Mouse (Mus musculus) megakaryocyte-erythroid progenitor cell, adult 5-6 weeks (primary cell): ENCODE data around the gene Ralgapb. TPM values are rescaled to one million over a fixed set of nuclear protein-coding genes. Genes with fewer than 3 reads are reported as not detected.
A peak's percentile ranks its signal among the peaks of the same experiment; 100 is the strongest.
"Not testable (repeated sequence)": the region's sequence is repeated elsewhere in the genome, so short reads cannot be mapped to it uniquely, and the experiment has no call there.

Experiments
- ATAC-seq: replicated peaks from 2 replicates; pipeline ENCODE4 v1.8.0; 2016; ENCODE audit warnings: mild to moderate bottlenecking, inconsistent platforms; ENCODE audit not compliant: severe bottlenecking, poor library complexity, low FRiP score, low TSS enrichment
- total RNA-seq, 2 experiments: library from RNA; stranded (forward) in 1 of 2; stranded (reverse) in 1 of 2; fragments of 200-1000, 215-1000 nt in 1 of 2; fragments of >200 nt in 1 of 2; fragmentation: Nextera tagmentation in 1 of 2; gene quantifications; 2 replicates each; pipeline ENCODE4 v1.2.3; 2014 to 2017

Gene Ralgapb
- total RNA-seq, 2 experiments from 2014 or later = 32.2 to 32.6 TPM

DNA sequence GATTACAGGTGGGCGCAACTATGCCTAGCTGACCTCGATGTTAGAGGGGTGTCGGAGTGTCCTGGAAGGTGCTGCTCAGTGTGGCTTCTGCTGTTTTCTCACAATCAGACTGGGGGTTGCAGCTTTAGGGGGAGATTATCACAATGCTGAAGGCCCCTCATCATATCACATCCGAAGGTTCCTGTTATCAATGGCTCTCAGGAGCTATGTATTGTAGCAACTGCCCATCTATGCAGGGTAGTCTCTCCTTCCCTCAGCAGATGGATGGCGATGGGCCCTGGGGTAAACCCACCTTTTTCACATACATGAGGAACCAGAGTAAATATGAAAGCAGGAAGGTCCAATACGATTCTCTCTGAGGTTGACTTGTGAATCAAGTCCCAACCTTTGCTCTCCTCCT is 13.3 kb upstream of the Ralgapb start:
- ATAC-seq = no peak

DNA sequence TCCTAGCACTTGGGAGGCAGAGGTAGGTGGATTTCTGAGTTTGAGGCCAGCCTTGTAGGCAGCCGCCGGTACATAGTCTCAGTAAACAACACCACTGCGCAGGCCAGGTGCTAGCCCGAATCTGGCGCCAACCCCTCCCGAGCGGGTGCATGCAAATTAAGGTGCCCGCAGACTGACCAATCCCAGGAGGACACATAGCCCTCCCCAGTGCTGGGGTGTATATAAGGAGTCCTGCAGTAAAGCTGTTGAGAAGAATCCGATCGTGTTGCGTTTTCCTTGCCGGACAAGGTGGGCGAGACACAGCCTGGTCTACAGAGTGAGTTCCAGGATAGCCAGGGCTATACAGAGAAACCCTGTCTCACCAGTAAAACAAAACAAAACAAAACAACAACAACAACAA is 12.5 kb upstream of the Ralgapb start:
- not testable (repeated sequence) for ATAC-seq

DNA sequence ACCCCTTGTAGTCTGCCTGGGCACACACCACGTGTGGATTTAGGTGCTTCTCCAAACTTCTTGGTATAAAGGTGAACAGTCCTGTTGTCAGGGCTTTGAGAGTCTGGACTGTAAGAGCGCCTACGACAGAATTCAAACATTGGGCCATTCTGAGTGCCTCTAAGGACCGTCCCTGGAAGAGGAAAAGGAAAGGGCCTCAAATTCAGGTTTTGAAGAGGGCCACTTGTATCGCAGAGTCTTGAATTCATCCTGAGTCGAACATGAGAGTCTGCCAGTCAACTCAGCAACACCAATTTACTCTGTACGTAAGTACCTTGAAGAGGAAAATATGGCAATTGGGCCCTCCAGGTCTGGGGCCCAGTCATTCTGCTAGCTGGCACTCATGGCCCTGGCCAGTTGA is 6.7 kb upstream of the Ralgapb start:
- no peak for ATAC-seq

DNA sequence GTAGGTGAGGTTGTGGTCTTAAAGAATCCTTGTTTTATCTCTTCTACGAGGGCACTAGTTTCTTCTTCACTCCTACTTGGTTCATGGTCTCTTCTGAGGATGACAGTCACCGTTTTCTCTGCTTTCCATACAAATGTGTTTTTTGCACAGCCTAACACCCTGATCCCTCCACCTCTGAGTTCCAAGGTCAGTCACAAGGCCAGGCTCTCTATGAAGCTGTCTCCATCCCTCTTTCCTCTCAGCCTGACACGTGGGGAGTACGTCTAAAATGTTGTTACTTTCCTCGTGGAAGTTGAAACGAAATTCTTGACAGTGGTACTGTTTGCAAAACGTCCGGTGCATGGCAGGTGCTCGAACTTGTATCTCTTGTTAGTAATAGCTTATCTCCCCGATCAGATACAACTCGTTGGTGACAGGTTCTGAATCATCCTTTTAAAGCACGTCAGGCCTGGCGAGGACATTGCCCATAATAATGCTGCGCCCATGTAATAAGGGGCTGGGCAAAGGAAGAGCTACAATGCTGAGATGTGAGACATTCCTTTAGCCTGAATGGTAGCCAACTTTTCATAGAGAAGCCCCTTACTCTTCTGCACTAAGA is 552 bp upstream of the Ralgapb start:
- no peak; the same call in 1 of the 2 replicates for ATAC-seq

DNA sequence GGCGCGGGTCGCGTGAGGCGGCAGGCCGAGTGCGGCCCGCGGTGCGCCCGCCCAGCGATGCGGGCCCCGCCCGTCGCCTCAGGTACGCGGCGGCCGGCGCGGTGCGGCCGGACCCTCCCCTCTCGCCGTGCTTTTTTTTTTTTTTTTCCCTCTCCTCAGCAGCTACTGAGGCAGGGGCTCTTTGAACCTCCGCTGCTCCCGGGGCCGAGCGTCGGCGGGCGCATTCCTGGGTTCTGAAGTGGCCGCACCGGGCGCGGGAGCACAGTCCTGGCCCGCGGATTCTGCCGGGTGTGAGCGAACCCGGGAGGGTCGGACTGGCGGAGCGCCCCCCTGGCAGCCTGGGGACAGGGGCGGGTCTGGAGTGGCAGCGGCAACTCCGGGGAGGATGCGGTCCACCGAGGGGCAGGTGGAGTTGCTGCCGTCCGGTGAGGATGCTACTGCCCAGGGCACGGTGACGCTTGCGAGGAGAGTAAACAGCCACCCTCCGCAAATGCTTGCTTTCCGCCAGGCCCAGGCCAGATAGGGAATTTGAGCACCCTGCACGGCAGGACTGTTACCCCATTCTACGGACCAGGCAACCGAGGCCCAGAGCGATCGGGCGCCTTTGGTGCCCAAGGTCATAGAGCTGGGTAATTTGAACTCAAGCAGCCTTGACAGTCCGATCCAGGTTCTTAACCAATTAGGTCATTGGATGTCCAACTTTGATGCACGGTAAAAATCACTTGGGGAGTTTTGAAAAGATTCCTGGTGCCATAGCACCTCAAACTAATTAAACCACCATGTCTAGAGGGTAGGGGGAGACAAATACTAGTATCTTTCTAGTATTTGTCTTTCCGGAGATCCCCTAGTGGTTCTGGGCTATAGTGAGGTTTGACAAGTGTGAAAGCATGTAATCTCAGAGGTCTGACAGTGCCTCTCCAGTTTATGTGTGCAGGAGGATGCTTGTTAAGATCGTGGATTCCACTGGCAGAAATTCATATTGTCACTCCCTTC is 670 bp downstream of the Ralgapb start:
- peak; percentile 38 for ATAC-seq

DNA sequence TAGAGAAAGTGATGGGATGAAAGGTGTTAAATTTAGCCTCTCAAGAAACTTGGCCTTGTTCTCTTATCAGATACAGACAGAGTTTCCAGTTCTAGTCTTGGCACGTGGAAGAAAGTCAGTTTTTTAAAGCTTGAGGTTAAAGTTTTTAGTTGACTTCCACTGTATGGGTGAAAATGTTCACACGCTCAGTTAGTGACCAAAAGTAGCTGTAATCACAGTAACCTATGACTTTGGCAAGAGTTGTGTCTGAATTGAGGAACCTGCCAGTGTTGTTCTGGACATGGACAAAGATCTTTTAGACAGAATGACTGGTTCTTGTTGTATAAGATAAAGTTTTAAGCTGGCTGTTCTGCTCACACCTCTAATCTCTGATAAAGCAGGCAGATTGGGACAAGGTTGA is 3.6 kb downstream of the Ralgapb start:
- ATAC-seq = peak; percentile 5; the same call in 1 of the 2 replicates

DNA sequence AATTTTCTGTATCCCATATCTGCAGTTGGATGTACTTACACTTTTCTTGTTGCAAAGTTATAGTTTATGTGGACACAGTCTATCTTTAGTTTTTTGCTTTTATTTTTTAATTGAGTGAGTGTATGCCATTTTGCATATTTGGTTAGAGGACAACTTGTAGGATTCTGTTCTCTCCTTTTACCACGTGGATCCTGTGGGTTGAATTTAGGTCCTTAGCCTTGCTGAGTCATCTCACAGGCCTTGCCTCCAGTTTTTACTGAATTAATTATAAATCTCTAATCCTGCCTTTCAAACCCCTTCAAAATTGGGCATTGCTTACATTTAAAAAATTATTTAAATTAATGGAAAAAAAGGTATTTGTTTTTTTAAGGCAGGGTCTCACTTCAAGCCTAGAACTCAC is 6.2 kb downstream of the Ralgapb start:
- no peak for ATAC-seq

DNA sequence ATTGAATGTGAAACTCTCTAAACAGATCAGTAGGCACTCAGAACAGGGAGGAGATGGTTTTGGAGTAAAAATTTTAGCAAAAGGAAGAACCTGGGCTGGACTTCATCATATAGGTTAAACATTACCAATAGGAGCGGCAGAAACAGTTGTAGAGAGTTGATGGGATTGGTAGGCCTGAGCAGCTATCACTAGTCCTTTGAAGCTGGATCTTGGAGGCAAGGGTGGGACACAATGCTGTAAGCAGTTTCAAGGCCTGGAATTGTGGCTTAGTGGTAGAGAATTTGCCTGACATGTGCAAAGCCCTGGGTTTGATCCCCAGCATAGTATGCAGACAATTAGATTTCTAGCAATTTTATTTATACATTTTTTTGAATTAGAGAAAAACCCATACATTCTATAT is 9.0 kb downstream of the Ralgapb start:
- ATAC-seq = no peak

DNA sequence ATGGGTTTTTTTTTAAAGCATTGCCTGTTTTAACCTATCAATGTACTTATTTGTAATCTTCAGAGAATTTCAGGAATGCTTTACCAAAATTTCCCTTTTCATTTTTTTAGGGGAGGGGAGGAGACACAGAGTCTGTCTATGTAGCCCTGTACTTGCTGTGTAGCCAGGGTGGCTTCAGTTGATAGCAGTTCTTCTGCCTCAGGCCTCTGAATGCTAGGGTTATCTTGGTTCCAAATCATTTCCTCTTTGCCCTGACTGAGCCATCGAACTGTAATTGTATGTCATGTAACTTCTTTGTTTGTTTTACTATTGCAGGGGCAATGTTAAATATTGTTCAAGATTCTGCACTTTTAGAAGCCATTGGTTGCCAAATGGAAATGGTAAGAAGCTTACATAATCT is 36.2 kb downstream of the Ralgapb start:
- no peak; the same call in 1 of the 2 replicates for ATAC-seq

DNA sequence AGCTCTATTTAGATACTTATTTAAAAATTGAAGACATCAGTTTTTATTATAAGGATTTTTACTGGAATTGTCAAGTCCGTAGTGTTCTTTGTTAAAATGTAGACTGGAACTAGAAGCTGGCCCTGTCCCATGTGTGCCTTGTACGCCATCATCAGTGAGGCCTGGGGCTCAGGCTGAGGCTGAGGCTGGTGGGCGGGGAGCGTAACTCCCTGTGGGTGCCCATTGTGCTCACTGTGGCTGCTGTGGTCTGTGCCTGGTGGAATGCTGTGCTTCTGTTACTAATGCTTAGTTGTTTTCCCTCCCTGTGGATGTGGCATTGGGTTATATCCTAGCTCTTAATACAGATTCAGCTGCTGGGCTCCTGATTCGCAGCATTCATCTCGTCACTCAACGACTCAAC is 40.2 kb downstream of the Ralgapb start:
- ATAC-seq = no peak

DNA sequence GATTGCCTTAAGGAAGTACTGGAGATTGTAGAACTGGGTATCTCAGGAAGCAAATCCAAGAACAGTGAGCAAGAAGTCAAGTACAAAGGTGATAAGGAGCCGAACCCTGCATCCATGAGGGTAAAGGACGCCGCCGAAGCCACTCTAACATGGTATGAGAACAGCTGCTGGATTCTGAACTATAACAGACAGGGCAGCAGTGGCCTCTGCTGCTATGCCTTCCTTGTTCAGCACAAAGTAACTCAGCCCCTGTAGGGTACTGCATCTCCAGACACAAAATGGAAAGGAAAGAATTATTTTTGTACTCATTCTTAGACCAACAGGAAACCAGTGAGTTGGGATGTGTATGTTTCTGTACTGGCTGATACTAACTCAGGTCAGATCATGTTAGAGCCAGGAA is 46.8 kb downstream of the Ralgapb start:
- no peak for ATAC-seq

DNA sequence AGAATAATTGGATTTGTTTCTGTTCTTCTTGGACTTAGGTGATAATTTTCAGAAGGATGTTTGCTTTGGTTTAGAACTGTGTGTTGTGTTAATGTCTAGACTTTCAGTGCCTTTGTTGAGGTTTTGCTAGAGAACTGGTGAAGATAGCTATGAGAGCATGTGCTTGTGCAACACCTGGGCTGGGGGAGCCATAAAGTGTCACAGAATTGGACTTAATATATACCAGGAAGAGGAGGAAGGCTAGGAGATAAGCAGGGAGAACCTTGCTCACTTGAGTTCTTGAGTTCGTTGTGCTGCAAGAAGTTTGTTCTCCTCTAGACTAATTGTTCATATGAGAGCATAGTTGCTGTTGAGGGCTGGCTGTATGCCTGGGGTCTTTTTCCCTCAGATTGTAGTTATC is 48.0 kb downstream of the Ralgapb start:
- ATAC-seq = no peak

DNA sequence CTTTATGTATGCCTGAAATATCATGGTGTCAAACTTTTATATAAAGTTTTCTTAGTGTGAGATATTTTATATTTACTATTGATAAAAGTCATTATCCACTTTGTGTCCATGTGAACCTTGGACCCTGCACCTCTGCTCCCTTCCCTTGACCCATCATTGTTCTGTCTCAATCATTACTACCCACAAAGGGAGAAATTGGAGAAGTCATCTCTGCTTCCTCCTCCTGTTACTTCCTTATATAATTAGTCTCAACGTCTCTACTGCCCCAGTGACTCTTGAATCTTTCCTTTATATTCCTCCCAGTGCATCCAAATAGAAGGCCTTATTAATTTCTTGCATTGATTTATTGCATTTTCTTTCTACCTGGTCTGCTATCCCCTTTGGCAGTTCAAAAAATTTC is 52.8 kb downstream of the Ralgapb start:
- ATAC-seq = no peak

DNA sequence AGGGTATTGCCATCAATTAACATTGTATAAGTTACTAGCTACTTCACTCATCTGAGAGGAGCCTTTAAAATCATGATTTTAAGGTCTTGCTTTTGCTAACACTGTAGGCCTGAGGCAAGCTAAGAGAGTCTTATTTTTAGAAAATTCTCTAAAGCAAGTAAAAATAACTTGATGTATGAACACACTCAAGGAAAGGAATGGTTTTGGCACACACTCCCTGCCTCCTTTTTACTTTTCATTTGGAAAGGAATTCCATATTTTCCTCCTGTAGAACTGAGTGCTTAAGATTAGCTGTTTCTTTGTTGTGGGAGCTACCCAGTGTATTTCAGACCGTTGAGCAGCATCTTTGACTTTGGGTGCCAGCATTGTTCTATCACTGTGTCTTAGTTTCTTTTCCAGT is 64.5 kb downstream of the Ralgapb start:
- no peak for ATAC-seq

DNA sequence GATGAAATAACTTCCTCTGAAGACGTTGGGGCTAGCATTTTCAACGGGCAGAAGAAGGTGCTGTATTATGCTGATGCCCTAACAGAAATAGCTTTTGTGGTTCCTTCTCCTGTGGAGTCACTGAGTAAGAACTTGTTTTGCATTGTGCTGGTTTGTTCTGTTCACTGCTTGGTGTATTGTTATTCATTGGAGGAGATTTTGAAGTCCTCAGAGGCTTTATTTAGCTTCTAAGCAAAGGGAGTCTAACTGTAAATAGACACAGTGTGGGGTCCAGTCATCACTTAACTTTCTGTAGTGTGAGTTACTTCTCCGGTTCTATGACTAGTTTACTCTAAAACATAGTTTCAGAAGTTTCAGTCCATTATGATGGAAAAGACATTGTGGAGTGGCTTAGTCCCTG is 68.0 kb downstream of the Ralgapb start:
- no peak for ATAC-seq

DNA sequence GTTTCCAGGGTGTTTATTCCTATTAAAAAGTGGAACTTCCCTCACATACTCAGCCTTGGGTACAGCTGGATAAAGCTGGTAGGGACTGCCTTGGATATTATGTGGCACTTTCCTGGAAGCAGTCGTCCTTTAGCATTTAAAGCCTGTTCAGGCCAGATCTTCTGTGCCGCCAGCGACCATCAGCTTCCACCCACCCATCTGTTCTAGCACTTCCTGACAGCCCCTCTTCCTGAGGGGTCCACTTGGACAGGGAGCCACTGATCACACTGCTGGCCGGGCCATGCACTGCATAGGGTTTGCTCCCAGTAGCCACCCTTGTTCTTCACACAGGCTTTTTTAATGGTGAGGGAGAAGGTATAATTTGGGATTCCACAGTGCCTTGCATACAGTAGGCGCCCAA is 88.8 kb downstream of the Ralgapb start:
- ATAC-seq = no peak

DNA sequence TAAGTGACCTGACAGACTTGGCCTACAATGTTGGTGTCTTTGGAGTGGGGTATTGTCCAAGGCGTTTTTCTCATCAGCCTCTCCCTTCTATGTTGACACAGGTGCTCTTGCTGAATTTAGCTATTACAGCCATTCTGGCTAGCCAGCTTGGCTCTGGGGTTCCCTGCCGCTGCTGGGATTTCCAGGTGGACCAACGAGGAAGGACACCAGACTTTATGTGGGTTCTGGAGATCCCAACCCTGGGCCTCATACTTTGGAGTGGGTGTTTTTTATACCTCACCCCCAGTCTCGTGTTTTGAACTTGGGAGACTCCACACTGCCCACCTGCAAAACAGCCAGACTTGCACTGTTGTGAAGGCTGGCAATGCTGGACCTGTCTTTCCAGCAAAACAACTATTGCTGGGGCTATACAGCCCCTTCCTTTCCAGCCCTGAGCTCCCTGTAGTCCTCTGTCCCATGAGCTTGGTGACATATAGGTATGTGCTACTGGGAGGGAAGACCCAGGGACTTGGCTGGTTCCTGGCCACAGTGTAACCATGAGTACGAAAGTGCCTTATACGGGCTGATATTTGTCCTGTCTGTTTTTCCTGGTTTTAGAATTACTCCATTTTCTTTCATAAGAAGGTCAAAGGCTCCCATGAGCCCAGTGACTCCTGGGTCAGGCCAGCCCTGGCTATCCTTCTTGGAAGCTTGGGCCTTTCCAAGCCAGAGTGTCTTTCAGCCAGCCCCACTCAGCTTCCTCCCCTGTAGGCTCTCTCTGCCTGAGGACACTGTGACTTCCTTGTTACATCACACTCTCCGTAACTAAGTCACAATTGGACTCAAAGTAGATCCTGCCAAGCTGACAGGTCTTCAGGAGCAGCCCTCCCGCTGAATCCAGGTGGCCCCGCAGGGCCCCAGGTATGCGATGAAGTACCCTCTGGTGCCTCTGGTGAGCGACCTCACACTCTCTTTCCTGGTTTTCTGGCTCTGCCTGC is 92.5 kb downstream of the Ralgapb start, which contains the start of gene Adig:
Gene Adig, plus strand, starts transcription at position 777 of the 977 bp plus-strand sequence.
- no peak for ATAC-seq

DNA sequence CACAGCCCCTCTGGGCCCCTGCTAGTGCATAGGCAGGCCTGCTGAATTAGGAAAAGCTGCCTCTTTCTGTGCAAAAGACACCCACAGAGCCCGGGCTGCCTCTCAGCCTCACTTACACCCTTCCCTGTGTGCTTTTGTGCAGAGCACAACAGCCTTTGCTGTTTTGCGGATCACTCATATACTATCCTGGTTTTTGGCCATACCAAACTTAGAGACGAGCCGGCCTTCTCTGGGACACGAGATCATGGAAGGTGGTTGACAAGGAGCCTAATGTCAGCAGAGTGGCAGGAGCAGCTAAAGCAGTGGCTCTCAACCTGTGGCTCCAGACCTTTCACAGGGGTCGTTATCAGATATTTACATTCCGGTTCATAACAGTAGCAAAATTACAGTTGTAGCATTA is 93.6 kb downstream of the Ralgapb start:
- no peak for ATAC-seq

DNA sequence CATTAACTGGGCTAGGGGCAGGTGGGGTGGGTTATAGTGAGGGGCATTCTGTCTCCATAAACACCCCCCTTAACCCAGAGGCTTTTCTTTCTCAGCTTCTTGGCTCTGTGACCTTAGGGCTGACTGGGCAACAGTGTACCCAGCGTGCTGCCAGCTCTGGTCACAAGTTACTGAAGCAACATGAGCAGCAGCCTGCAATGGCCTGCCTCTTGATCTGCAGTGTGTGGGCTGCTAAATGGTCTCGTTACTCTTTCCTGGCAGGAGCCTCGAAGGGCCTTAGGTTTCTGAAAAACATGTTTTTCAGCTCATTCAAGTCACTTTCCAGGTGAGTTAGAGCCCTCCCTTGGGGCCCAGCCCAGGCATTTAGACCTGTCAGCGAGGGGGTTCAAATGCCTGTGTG is 94.0 kb downstream of the Ralgapb start:
- ATAC-seq = no peak

DNA sequence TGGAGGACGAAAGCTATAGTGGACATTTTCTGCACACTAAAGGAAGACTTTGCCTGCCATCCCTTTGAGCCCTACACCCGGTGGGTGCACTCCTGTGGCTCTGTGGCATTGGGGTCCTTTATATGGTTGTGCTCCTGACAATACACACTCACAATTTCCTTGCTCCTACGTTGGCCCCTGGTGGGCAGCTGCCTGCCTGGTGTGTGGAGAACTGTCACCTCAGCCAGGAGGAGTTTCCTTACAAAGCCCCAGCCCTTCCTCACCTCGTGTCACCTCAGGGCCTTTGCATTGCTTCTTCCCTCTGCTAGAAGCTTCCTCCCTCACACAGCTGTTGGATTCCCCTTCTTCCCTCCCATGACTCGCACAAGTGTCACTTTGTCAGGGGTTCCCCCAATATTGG is 96.8 kb downstream of the Ralgapb start:
- no peak for ATAC-seq
